ENCODE assay signal across 18 mouse cellular contexts in genomic region chr6:106200974-106201373, GRCm38 (mm10).
"Had no signal": no experiment of that assay in that cellular context is flagged by ENCODE, and none has a peak within 500 bp of the region (broad histone marks: within the 10 kb centered on the region; RNA-seq: fewer than 3 reads in every experiment).

No protein-coding gene starts in this region.

- H3K4me2 ChIP-seq: kidney, embryonic 15.5 days; liver, embryonic 13.5 days; midbrain, embryonic 11.5 days; neural tube, embryonic 12.5 days; neural tube, embryonic 15.5 days had no signal

- H3K27me3 ChIP-seq: kidney, embryonic 15.5 days; liver, embryonic 13.5 days; neural tube, embryonic 12.5 days; neural tube, embryonic 15.5 days had no signal

- H3K4me1 ChIP-seq: kidney, embryonic 15.5 days; liver, embryonic 13.5 days; neural tube, embryonic 12.5 days; neural tube, embryonic 15.5 days had no signal

- H3K36me3 ChIP-seq: kidney, embryonic 15.5 days; liver, embryonic 13.5 days; neural tube, embryonic 12.5 days; neural tube, embryonic 15.5 days had no signal

- H3K9ac ChIP-seq: kidney, embryonic 15.5 days; liver, embryonic 13.5 days; neural tube, embryonic 12.5 days; neural tube, embryonic 15.5 days had no signal

- DNase-seq: kidney, adult 8-10 months; kidney, postnatal 10 days; kidney, postnatal 36 days; layer of hippocampus, postnatal 36 days; liver, embryonic 13.5 days; lung, postnatal 10 days; lung, postnatal 36 days; midbrain, embryonic 14.5 days; right cerebral cortex, adult 18-20 months; right cerebral cortex, postnatal 14 days; spleen, adult 18-20 months; thymus, adult 18-20 months; thymus, postnatal 36 days had no signal

- H3K27ac ChIP-seq: kidney, embryonic 15.5 days; left cerebral cortex, adult 2 months; liver, embryonic 13.5 days; neural tube, embryonic 12.5 days; neural tube, embryonic 15.5 days had no signal

- H3K9me3 ChIP-seq: kidney, embryonic 15.5 days; liver, embryonic 13.5 days; neural tube, embryonic 12.5 days; neural tube, embryonic 15.5 days had no signal

- H3K4me3 ChIP-seq: kidney, embryonic 15.5 days; left cerebral cortex, adult 2 months; liver, embryonic 13.5 days; neural tube, embryonic 12.5 days; neural tube, embryonic 15.5 days had no signal
